Mouse (Mus musculus) stomach, postnatal 0 days (tissue): Measurements from ENCODE around the gene A530016L24Rik. TPM values are rescaled to one million over a fixed set of nuclear protein-coding genes. Genes with fewer than 3 reads are reported as not detected.
A peak's percentile ranks its signal among the peaks of the same experiment; 100 is the strongest.

Source experiments
- ATAC-seq: fragments of 200-750 bp; cut with Nextera tagmentation; 2 replicates; pipeline ENCODE4 v1.8.0; 2017; ENCODE audit not compliant: low FRiP score, low TSS enrichment
- DNase-seq: peaks from one replicate; pipeline ENCODE4 v3.0.0-alpha.2; 2016; ENCODE audit warnings: low spot score
- H3K27ac ChIP-seq: fragments of 300-500 bp; sonication (generic); replicated peaks from 2 replicates; pipeline ENCODE4 v1.5.1; 2014; ENCODE audit warnings: mild to moderate bottlenecking, control low read depth
- H3K27me3 ChIP-seq: fragments of 300-500 bp; sonication (generic); 2 replicates; pipeline ENCODE4 v1.6.1; 2014; ENCODE audit warnings: low read length; ENCODE audit not compliant: control insufficient read depth, insufficient read depth
- H3K36me3 ChIP-seq: fragments of 300-500 bp; sonication (generic); 2 replicates; pipeline ENCODE4 v1.6.1; 2014; ENCODE audit warnings: low read length, mixed read lengths; ENCODE audit not compliant: control insufficient read depth, insufficient read depth
- H3K4me1 ChIP-seq: fragments of 300-500 bp; sonication (generic); replicated peaks from 2 replicates; pipeline ENCODE4 v1.6.1; 2014; ENCODE audit warnings: antibody characterized with exemption; ENCODE audit not compliant: control insufficient read depth, insufficient read depth
- H3K4me2 ChIP-seq: fragments of 300-500 bp; sonication (generic); replicated peaks from 2 replicates; pipeline ENCODE4 v1.6.1; 2014; ENCODE audit warnings: low read depth, mild to moderate bottlenecking, control low read depth, moderate library complexity
- H3K4me3 ChIP-seq: fragments of 300-500 bp; sonication (generic); 2 replicates; pipeline ENCODE4 v1.5.1; 2014; ENCODE audit warnings: low read depth, low read length, control low read depth
- H3K9ac ChIP-seq: fragments of 300-500 bp; sonication (generic); 2 replicates; pipeline ENCODE4 v1.6.1; 2014; ENCODE audit warnings: mild to moderate bottlenecking, low read length, control low read depth, mixed read lengths
- H3K9me3 ChIP-seq: fragments of 300-500 bp; sonication (generic); 2 replicates; pipeline ENCODE4 v1.6.1; 2016; ENCODE audit warnings: low read length; ENCODE audit not compliant: control insufficient read depth
- CTCF ChIP-seq: IDR thresholded peaks from 2 replicates; pipeline ENCODE4 v1.5.1; 2016; ENCODE audit warnings: antibody characterized with exemption, low read depth, mild to moderate bottlenecking, moderate library complexity
- EP300 ChIP-seq: optimal IDR thresholded peaks from 2 replicates; pipeline ENCODE3; 2016; ENCODE audit warnings: antibody characterized with exemption
- WGBS: fragments of 180-500 bp; shearing (Covaris S2); extraction: QIAGEN DNeasy Blood & Tissue Kit; methylation state at CpG from one replicate; pipeline ENCODE4 v1.1.7; 2014; 5-methylcytosine and 5-hydroxymethylcytosine counted together
- polyA plus RNA-seq: library from polyadenylated mRNA; unstranded; fragments of >200 nt; fragmentation: Nextera tagmentation; extraction: Ambion mirVana; gene quantifications from 2 replicates; pipeline ENCODE4 v1.2.1, GENCODE M21; 2015

Gene A530016L24Rik
- polyA plus RNA-seq, 1 experiment from 2014 or later = not detected

- Histone ChIP-seq H3K27ac (no peak overlapping the region), H3K27me3 (no peaks in the 10 kb centered on the region), H3K9ac (no peak overlapping the region), H3K4me1 (no peaks in the 10 kb centered on the region), H3K4me2 (no peak overlapping the region), H3K9me3 (no peaks in the 10 kb centered on the region), H3K4me3 (no peak overlapping the region), H3K36me3 (no peaks in the 10 kb centered on the region)
- 57% methylated on average over 6 of the region's 6 CpGs for WGBS
- ATAC-seq = no peak
- no peak for DNase-seq
- TF ChIP-seq EP300 (no peak), CTCF (no peak)
These were observed 17.0 kb downstream of the A530016L24Rik start for GRCm38 (mm10) chr12:112506267-112506666.

- Histone ChIP-seq H3K36me3 (no peaks in the 10 kb centered on the region), H3K4me2 (no peak overlapping the region), H3K9me3 (no peaks in the 10 kb centered on the region), H3K9ac (no peak overlapping the region), H3K4me3 (no peak overlapping the region), H3K27me3 (no peaks in the 10 kb centered on the region), H3K4me1 (no peaks in the 10 kb centered on the region), H3K27ac (no peak overlapping the region)
- TF ChIP-seq CTCF = no peak
- TF ChIP-seq EP300 = no peak
- no peak for DNase-seq
- ATAC-seq = no peak
- WGBS = 42% methylated on average over 4 of the region's 4 CpGs
These were observed 18.0 kb downstream of the A530016L24Rik start for GRCm38 (mm10) chr12:112507264-112507663.

GRCm38 (mm10) chr12:112507984-112508383 is 18.7 kb downstream of the A530016L24Rik start:
- 61% methylated on average over 3 of the region's 3 CpGs for WGBS
- ATAC-seq (no peak), DNase-seq (no peak)
- no peak overlapping the region for H3K4me2 ChIP-seq
- H3K36me3 ChIP-seq = no peaks in the 10 kb centered on the region
- H3K27ac ChIP-seq = no peak overlapping the region
- TF ChIP-seq EP300 = no peak
- no peak overlapping the region for H3K9ac ChIP-seq
- no peaks in the 10 kb centered on the region for H3K27me3 ChIP-seq
- no peaks in the 10 kb centered on the region for H3K9me3 ChIP-seq
- no peaks in the 10 kb centered on the region for H3K4me1 ChIP-seq
- H3K4me3 ChIP-seq = no peak overlapping the region

- DNase-seq = no peak
- Histone ChIP-seq H3K9ac (no peak overlapping the region), H3K4me3 (no peak overlapping the region), H3K27ac (no peak overlapping the region), H3K4me1 (no peaks in the 10 kb centered on the region), H3K4me2 (no peak overlapping the region), H3K9me3 (no peaks in the 10 kb centered on the region), H3K27me3 (no peaks in the 10 kb centered on the region), H3K36me3 (no peaks in the 10 kb centered on the region)
- TF ChIP-seq CTCF = no peak
- TF ChIP-seq EP300 = no peak
- WGBS = 21% methylated on average over 7 of the region's 7 CpGs
- ATAC-seq = no peak
These were observed 21.1 kb downstream of the A530016L24Rik start for GRCm38 (mm10) chr12:112510365-112510732.

DNA sequence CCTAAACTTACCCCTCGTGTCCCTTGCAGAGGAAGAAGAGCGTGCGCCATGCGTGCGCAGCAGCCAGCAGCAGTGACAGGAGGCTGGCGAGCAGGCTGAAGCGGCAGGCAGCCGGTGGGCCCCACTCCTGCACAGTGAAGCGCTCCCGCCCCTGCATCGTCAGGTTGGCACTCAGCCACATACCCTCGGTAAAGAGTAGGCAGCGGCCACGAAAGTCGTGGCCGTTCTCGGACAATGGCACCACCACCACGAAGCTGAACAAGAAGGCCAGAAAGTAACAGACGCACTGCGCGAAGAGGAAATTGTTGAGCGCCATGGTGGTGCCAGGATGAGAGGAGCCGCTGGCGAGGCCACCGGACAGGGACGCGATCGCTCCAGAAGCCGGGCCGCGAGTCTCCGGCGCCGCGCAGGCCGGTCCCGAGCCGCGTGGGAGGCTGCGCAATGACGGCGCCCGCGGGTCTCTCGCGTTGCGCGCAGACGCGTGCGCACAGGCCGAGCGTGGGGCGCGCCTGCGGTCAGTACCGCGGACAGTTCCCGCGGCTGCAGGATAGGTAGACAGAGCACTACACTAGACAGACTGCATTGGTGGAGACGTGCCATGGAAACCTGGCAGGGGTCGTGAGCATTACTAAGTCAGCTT is 21.6 kb downstream of the A530016L24Rik start:
- Histone ChIP-seq H3K4me2 (peak overlapping the region; percentile 25; the same call in 1 of the 2 replicates), H3K9ac (no peak overlapping the region), H3K4me1 (no peaks in the 10 kb centered on the region), H3K9me3 (no peaks in the 10 kb centered on the region), H3K36me3 (no peaks in the 10 kb centered on the region), H3K4me3 (no peak overlapping the region), H3K27ac (no peak overlapping the region), H3K27me3 (no peaks in the 10 kb centered on the region)
- no peak for TF ChIP-seq CTCF
- peak; percentile 57 for DNase-seq
- 3% methylated on average over 62 of the region's 62 CpGs for WGBS
- ATAC-seq = peak; percentile 34; the same call in 1 of the 2 replicates

DNA sequence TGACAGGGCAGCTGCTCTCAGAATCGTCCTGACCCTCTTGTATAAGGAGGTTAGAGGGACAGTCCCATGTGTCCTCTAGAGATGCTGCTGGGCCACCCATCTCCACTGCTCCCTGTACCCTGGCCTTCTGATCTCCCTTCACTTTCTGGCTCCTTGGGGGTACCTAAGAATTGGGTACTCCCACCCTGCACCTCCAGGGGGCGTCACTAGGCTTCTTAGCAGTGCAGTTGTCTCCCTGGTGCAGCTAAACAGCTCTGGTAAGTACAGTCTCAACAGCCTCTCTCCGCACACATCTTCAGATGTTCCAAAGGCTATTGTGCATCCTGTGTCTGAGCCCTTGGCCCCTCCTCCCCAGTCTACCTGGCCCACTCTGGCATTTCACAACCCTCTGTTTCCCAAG is 25.6 kb downstream of the A530016L24Rik start:
- Histone ChIP-seq H3K4me2 (no peak overlapping the region), H3K9me3 (no peaks in the 10 kb centered on the region), H3K4me1 (no peaks in the 10 kb centered on the region; the same call in 1 of the 2 replicates), H3K4me3 (no peak overlapping the region), H3K27ac (no peak overlapping the region), H3K27me3 (no peaks in the 10 kb centered on the region), H3K36me3 (no peaks in the 10 kb centered on the region), H3K9ac (no peak overlapping the region)
- ATAC-seq (no peak), DNase-seq (no peak)
- WGBS = 39% methylated on average over 3 of the region's 3 CpGs
- TF ChIP-seq CTCF = no peak
- no peak for TF ChIP-seq EP300
